Mouse (Mus musculus) G1E-ER4 (cell line): ENCODE measurements around the gene Palm3. TPM values are rescaled to one million over a fixed set of nuclear protein-coding genes. Genes with fewer than 3 reads are reported as not detected.

Source experiments
- GATA1 ChIP-seq: IDR thresholded peaks from one replicate; pipeline ENCODE4 v1.8.0; 2012; ENCODE audit warnings: low read length, inconsistent platforms
- polyA plus RNA-seq: library from polyadenylated mRNA; stranded (reverse); fragments of >175 nt; gene quantifications from 2 replicates; pipeline ENCODE4 v1.2.3, GENCODE M21; 2012

The Palm3 gene
- 0.29 and 0.55 TPM in 2 replicates for polyA plus RNA-seq

DNA sequence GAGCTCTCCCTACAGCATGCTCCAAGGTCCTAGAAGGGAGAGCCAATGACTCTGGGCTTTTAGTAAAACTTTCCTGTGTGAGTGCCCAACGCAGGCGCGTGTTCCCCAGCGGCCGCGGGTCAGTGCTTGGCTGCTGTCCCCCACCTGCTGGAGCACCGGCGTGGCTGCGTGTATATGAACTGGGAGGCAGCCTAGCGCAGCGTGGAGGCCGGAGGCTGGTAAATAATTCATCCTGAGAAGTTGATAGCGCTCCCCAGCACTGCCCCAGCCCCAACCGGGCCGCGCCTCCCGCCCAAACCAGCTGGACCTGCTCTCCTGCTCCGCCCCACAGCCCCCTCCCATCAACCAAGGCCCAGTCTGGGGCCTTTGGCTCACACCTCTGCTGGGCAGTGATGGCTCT lies at the start of gene Palm3:
Gene Palm3 (plus strand): TSS at position 376 of the 400 bp plus-strand sequence.
- no peak for TF ChIP-seq GATA1

DNA sequence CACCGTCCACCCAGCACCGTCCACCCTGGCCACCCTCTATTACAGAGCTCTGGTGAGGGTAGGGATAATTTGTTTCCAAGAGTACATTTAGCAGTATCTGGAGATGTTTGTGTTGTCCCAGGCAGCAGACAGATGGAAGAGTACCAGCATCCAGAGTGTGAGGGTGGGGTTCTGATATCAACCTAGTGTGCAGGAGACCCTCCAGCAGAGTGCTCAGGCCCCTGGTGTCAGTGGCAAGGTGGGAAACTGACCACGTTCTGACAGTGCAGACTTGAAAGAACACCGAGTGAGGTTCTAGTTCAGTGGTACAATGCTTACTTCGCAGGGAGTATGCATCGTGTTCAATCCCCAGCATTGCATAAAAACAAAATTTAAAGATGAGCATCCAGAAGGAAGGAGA lies 49.6 kb upstream of the Palm3 start:
- TF ChIP-seq GATA1 = no peak

DNA sequence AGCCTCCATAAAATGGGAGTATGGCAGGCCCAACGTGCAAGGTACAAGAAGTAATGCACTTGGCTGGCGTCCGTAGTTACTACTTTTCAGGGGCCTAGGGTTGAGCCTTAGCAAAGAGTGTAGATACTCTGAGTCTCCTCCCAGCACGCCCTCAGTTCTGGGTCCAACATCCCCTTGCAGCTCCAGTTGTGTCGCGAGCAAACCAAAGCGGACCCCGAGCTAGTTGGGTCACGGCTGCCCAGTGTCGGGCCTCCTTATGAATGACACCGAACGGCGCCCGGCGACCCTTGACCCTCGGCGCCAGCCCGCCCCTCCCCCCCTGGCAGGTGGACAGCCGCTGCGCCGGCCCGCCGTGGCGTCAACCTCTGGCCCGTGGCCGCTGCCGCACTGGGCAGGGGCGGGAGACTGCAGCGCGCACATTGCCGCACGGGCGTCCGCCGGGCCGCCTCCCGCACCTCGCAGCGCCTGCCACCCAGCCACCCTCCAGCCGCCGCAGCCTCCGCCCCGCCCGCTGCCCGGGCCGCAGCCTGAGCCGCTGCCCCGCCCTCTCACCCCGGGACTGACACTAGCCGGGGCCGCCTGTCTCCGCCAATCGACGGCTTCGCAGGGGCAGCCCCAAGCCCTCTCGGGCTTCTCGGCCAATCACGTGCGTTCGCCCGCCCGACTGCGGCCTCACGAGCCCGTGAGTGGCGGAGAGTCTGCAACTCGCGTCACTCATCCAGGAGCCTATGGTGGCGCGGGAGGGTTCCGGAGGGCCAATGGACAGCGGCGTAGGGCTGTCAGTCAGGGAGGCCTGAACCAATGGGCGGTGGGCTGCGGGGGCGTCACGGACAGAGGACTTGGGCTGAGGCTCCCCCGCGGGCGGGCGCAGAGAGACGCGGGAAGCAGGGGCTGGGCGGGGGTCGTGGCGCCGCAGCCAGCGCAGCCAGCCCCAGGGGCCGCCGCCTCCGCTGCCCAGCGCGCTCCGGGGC lies 48.8 kb upstream of the Palm3 start, which contains the start of gene Prkaca:
Gene Prkaca (plus strand): TSS at position 844 of the 971 bp plus-strand sequence.
- no peak for TF ChIP-seq GATA1

DNA sequence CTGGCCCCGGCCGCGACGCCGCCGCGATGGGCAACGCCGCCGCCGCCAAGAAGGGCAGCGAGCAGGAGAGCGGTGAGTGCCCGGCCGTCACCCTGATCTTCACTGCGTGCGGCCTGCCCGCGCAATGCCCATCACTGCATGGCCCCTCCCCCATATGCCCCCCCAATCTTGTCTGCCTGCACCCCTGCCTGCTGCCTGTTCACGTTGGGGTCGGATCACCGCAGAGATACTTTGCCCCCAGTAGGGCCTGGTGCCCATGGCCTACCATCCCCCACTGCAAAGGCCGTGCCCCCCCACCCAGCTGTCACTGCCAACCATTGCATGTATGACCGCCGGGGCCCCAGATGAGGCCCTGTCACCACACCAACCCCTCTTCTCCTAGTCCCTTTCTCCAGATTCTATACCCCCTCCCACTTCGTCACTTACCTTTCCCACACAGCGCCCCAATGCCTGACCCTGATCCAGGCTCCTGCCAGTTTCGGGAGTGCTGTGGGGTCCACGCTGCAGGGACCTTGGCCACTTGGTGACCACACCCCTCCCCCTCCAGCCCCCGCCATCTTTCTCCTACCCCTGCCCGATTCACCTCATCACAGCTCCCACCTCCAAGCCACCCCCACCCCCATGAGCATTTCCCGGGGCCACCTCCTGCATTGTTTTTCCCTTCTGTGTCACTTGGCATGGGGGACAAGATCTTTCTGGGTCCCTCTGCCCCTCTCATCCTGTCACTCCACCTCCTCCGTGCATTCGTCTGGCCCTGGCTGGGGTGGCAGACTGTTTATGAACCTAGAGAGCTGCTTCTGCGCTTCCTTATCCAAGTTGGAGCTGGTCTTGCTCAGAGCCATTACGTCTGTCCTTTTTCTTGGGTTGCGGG lies 47.9 kb upstream of the Palm3 start:
- TF ChIP-seq GATA1 = no peak

DNA sequence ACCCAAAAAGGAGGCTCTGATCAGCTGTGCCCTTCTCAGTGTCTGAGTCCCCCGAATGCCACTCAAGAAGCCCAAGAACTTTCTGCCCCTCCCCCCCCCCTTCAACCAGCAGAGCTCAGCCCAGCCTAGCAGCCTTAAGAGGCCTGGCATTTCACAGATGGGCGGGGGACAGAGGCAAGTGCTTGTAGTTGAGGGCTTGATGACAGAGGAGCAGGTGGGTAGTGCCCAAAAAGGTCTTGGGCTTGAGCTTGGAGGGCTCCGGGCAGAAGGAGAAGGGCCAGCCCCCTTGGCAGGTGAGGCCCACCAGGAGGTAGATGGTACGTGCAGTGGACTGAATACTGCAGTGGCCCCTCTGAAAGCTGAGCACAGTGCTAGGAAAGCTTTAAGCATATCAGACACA lies 46.8 kb upstream of the Palm3 start:
- TF ChIP-seq GATA1 = no peak

DNA sequence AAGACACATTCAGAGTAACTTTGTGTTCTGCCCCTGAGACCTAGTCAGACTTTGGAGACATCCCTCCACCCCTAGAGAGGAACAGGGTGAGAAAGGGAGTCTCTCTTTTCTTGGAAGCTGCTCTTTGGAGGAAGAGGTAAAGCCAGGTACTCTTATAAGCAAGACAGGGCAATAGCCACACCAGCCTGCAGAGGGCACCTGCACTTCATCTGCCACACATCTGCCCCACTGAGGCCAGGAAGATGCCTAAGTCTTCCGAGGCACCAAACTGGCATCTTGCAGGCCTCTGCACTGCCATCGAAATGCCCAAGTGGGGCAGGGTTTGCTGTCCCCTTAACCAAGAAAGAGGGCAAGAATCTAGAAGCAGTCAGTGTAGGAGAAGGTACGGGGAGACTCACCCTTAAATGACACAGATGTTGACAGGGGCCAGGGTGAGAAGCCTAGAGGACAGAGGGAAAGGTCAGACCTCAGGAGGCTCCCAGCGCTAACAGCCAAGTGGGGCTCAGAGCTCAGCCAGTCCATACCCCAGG lies 45.1 kb upstream of the Palm3 start:
- no peak for TF ChIP-seq GATA1

DNA sequence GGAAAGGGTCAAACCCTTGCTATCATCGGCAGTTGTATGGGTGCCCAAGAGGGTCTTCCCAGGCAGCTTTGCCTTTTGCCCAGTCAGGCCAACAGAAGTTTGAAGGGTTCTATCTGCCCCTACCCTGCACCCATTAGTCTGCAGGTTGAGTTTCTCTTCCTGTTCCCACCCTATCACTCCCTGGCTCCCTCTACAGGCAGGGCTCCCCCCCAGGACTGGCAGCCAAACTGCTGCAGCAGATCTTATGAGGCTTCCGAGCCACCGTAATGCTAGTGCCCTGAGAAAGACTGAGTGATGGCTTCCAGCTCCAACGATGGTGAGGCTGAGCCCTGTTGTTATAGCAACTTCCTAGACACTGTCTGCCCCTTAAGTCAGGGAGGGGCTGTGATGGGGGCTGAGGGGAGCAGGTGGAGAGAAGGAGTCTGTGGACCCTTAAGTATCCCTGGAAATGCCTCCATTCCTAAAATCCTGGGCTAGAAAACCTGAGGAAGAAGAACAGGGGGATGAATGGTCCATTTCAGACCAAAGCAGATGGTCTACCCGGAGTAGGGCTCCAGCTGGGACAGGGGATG lies 44.4 kb upstream of the Palm3 start:
- no peak for TF ChIP-seq GATA1

DNA sequence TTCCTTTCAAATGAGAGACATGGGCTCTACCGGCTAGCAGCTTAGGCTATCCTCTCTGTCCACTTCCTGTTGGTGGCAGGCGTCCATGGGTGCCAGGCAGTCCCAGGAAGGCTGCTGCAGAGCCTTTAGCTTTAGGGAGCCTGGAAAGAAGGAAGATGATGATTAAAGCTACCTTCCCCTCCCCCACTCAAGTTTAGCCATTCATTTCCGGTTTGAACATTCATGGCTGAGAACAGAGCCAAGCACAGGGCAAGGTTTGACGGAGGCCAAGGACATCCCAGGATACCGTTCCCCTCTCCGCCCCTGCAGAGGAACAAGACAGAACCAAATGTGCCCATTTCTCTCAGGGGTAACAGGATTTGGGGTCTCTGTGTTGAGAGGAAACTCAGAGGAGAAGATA lies 43.6 kb upstream of the Palm3 start:
- TF ChIP-seq GATA1 = no peak

DNA sequence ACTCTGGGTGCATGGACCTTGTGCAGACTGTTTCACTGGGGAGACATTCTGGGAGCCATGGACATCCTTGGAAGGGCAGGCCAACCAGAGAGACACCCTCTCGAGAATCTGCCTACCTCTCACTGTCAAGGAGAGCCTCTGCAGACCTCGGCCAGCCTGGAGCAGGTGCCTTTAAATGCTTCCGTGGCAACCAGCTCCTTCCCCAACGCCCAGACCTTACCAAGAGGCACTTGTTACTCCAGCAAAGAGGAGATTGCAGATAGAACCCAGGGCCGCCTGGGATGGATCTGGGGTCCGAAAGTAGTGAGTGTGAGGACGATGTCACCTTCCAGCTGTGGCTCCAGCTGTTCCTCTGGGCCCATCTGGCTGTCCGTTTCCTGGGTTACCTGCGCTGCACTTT lies 43.1 kb upstream of the Palm3 start:
- no peak for TF ChIP-seq GATA1

DNA sequence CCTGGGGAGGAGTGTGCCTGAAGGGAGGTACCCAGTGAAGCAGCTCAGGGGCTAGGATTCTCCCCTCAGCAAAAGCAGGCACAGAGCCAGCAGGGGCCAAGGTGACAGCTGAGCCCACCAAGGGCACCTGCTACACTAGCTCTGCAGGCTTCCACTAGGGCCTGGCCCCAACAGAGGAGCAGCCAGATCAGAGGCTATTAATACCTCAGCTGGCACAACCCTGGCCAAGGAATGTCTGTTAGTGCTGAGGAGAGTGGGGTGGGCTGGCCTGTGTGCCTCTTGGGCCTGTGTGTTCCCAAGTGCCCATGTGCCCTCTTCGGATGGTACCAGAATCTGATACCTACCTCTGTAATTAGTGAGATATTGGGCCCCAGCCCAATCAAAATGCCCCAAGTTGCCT lies 41.0 kb upstream of the Palm3 start:
- TF ChIP-seq GATA1 = no peak

DNA sequence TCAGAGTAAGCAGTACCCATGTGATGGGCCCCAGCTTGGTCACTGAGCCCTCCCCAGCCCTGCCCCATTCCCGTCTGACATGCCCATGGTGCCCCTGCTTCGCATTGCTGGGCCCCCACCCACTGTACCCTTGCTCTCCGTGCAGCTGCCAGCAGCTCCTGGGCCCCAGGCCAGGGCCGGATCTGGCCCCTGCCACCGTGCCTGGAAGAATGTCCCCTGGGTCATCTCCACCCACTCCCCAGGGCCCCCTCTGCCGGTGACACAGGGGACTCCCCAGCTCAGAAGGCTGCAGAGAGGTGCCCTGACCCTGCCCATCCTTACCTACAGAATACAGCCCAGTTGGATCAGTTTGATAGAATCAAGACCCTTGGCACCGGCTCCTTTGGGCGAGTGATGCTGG lies 40.4 kb upstream of the Palm3 start:
- no peak for TF ChIP-seq GATA1

DNA sequence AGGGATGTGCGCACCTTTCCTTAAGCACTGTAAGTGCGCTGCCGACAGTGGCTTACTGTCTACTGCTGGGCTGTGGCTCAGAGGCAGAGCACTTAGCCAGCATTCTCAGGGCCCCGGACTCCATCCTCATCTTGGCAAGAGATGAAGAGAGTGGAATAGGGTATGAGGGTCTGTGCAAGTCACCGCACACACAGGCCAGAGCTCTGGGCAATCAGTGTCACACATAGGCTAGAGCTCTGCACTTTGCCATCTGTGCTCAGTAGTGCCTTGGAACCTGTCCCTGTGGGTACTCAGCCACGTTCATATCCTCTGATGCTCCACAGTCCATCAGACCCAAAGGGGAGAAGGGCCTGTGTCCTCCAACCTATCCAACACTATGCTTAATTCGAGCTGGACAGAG lies 39.7 kb upstream of the Palm3 start:
- no peak for TF ChIP-seq GATA1

DNA sequence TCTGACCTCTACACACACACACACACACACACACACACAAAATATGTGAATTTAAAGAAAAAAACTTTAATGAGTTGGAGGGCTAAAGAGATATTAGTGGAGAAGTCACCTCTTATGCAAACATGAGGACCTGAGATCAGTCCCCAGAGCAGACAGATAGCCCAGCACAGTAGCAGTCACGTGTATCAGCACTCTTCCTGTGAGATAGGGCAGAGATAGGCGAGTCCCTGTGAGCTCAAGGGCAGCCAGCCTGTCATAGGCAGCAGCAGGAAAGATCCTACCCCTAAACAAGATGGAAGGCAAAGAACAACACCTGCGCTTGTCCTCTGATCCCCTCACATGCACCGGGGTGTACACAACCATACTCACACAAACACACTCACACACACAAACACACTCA lies 38.8 kb upstream of the Palm3 start:
- no peak for TF ChIP-seq GATA1

DNA sequence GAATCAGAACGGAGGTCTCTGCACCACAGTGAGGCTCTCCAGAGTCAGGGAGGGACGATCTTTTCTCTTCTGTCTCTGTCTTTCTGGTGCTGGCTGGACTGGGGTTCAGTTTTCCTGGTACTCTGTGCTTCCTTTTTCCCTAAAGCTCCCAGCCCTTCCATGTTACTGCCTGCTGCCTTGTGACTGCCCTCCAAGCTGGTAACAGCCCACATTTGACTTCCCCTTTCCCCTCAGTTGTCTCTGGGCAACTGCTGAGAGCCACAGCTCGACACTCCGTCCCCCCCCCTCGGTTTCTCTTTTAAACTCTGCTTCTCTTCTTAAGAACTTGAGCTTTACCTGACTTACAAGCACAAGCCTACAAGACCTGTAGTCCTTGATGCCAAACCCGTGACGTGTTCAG lies 32.0 kb upstream of the Palm3 start:
- no peak for TF ChIP-seq GATA1

DNA sequence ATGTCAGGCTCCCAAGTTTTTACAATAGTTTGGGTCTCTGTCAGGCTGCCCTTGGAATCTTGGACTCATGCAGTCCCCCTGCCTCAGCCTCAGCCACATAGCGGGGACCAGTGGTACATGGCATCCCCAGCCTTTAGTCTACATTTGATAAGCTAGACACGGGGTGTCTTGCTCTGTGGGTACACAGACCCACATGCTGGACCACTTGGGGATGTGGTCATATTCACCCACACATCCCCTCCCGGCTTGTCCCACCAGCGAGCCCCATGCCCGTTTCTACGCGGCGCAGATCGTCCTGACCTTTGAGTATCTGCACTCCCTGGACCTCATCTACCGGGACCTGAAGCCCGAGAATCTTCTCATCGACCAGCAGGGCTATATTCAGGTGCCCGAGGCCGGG lies 31.1 kb upstream of the Palm3 start:
- TF ChIP-seq GATA1 = no peak

DNA sequence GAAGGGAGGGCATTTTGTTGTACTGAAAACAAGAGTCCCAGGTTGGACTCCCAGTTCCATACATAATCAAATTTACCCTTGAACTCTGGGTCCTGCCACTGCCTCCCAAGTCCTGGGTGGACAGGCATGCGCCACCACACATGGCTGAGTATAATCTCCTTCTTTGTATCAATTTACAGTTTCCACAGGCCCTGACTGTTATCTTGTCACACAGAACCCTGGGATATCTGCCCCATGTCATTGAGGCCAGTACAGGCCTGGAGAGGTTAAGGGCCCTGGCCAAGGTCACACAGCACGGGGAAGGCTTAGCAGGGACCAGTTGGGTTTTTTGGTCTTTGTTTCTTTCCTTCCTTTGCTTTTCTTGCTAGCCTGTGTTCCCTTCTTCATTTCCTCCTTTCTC lies 28.8 kb upstream of the Palm3 start:
- no peak for TF ChIP-seq GATA1
